Mouse (Mus musculus): Measurements from ENCODE around the gene Nebl.

GRCm38 (mm10) chr2:17362181-17362580 lies 369.1 kb downstream of the Nebl start:
- TF ChIP-seq CTCF (IDR thresholded peaks at IDR 0.05; ENCODE audit: borderline replicate concordance, control insufficient read depth, extremely low read depth, insufficient read depth, low read length, poor library complexity) (no peak), POLR2A (IDR thresholded peaks at IDR 0.05; ENCODE audit: control insufficient read depth, extremely low read depth, insufficient read depth, low read length, poor library complexity) (no peak)
